Mouse (Mus musculus): Measurements from ENCODE around the gene Epgn. TPM values are rescaled to one million over a fixed set of nuclear protein-coding genes. Genes with fewer than 3 reads are reported as not detected.

Gene Epgn
- 0.18 and 0.39 TPM in 2 replicates for polyA plus RNA-seq (2016; fragmentation: Nextera tagmentation; extraction: Ambion mirVana)

GRCm38 (mm10) chr5:91027164-91027563 is at the start of gene Epgn:
TSS of gene Epgn (plus strand) at chr5:91027464.
- Histone ChIP-seq H3K4me1 (no peaks in the 10 kb centered on the region), H3K4me2 (replicated peaks) (no peak within 1 kb of the TSS), H3K27me3 (no peaks in the 10 kb centered on the region), H3K4me3 (no peak within 1 kb of the TSS), H3K36me3 (no peaks in the 10 kb centered on the region), H3K27ac (no peak within 1 kb of the TSS), H3K9ac (no peak within 1 kb of the TSS), H3K9me3 (no peaks in the 10 kb centered on the region)
- ATAC-seq (ENCODE audit: insufficient number of reproducible peaks, insufficient read depth, low FRiP score, low TSS enrichment), result no peak
- WGBS, result 83% methylated on average over 6 of the region's 6 CpGs

GRCm38 (mm10) chr5:90980297-90980696 is 47.0 kb upstream of the Epgn start:
- Histone ChIP-seq H3K27ac (no peak overlapping the region), H3K9me3 (no peaks in the 10 kb centered on the region), H3K4me1 (no peaks in the 10 kb centered on the region), H3K9ac (no peak overlapping the region), H3K4me2 (replicated peaks) (no peak overlapping the region), H3K4me3 (no peak overlapping the region), H3K27me3 (no peaks in the 10 kb centered on the region), H3K36me3 (no peaks in the 10 kb centered on the region)
- ATAC-seq (ENCODE audit: insufficient number of reproducible peaks, insufficient read depth, low FRiP score, low TSS enrichment), result no peak
- WGBS, result 87% methylated on average over 7 of the region's 7 CpGs

GRCm38 (mm10) chr5:90987605-90988004 is 39.7 kb upstream of the Epgn start:
- Histone ChIP-seq H3K4me1 (no peaks in the 10 kb centered on the region), H3K9me3 (no peaks in the 10 kb centered on the region), H3K4me2 (replicated peaks) (no peak overlapping the region), H3K4me3 (no peak overlapping the region), H3K9ac (no peak overlapping the region), H3K27ac (no peak overlapping the region), H3K27me3 (no peaks in the 10 kb centered on the region), H3K36me3 (no peaks in the 10 kb centered on the region)
- ATAC-seq (ENCODE audit: insufficient number of reproducible peaks, insufficient read depth, low FRiP score, low TSS enrichment), result peak; percentile 77
- 79% methylated on average over 5 of the region's 5 CpGs for WGBS

GRCm38 (mm10) chr5:90988149-90988548 is 39.1 kb upstream of the Epgn start:
- no peak overlapping the region for H3K4me2 ChIP-seq (replicated peaks)
- no peak overlapping the region for H3K4me3 ChIP-seq
- H3K27me3 ChIP-seq, result no peaks in the 10 kb centered on the region
- H3K9ac ChIP-seq, result no peak overlapping the region
- no peaks in the 10 kb centered on the region for H3K9me3 ChIP-seq
- no peaks in the 10 kb centered on the region for H3K36me3 ChIP-seq
- no peak for ATAC-seq (ENCODE audit: insufficient number of reproducible peaks, insufficient read depth, low FRiP score, low TSS enrichment)
- H3K4me1 ChIP-seq, result no peaks in the 10 kb centered on the region
- 75% methylated on average over 3 of the region's 3 CpGs for WGBS
- H3K27ac ChIP-seq, result no peak overlapping the region

- no peak overlapping the region for H3K4me3 ChIP-seq
- no peaks in the 10 kb centered on the region for H3K27me3 ChIP-seq
- no peak for ATAC-seq (ENCODE audit: insufficient number of reproducible peaks, insufficient read depth, low FRiP score, low TSS enrichment)
- H3K9me3 ChIP-seq, result no peaks in the 10 kb centered on the region
- 87% methylated on average over 4 of the region's 4 CpGs for WGBS
- no peak overlapping the region for H3K4me2 ChIP-seq (replicated peaks)
- no peaks in the 10 kb centered on the region for H3K36me3 ChIP-seq
- H3K4me1 ChIP-seq, result no peaks in the 10 kb centered on the region
- no peak overlapping the region for H3K9ac ChIP-seq
- H3K27ac ChIP-seq, result no peak overlapping the region
These were observed 38.7 kb upstream of the Epgn start for GRCm38 (mm10) chr5:90988592-90988991.

- ATAC-seq (ENCODE audit: insufficient number of reproducible peaks, insufficient read depth, low FRiP score, low TSS enrichment), result no peak
- Histone ChIP-seq H3K4me2 (replicated peaks) (no peak overlapping the region), H3K36me3 (0 out of 2 replicates have a peak, but pooled peaks cover 3% of the 10 kb centered on the region), H3K27ac (no peak overlapping the region), H3K4me1 (no peaks in the 10 kb centered on the region), H3K9ac (no peak overlapping the region), H3K27me3 (no peaks in the 10 kb centered on the region), H3K4me3 (no peak overlapping the region), H3K9me3 (no peaks in the 10 kb centered on the region)
- WGBS, result 91% methylated on average over 8 of the region's 8 CpGs
These were observed 27.3 kb upstream of the Epgn start for GRCm38 (mm10) chr5:90999942-91000341.

GRCm38 (mm10) chr5:91015216-91015615 is 12.0 kb upstream of the Epgn start:
- Histone ChIP-seq H3K27me3 (no peaks in the 10 kb centered on the region), H3K9me3 (no peaks in the 10 kb centered on the region), H3K9ac (no peak overlapping the region), H3K36me3 (no peaks in the 10 kb centered on the region), H3K27ac (no peak overlapping the region), H3K4me2 (replicated peaks) (no peak overlapping the region), H3K4me3 (no peak overlapping the region), H3K4me1 (no peaks in the 10 kb centered on the region)
- 82% methylated on average over 10 of the region's 10 CpGs for WGBS
- no peak for ATAC-seq (ENCODE audit: insufficient number of reproducible peaks, insufficient read depth, low FRiP score, low TSS enrichment)

- Histone ChIP-seq H3K4me1 (no peaks in the 10 kb centered on the region), H3K9me3 (no peaks in the 10 kb centered on the region), H3K4me2 (replicated peaks) (no peak overlapping the region), H3K9ac (no peak overlapping the region), H3K27ac (no peak overlapping the region), H3K36me3 (no peaks in the 10 kb centered on the region), H3K4me3 (no peak overlapping the region), H3K27me3 (no peaks in the 10 kb centered on the region)
- WGBS, result 90% methylated on average over 8 of the region's 8 CpGs
- no peak for ATAC-seq (ENCODE audit: insufficient number of reproducible peaks, insufficient read depth, low FRiP score, low TSS enrichment)
These were observed 4.2 kb upstream of the Epgn start for GRCm38 (mm10) chr5:91023114-91023513.

GRCm38 (mm10) chr5:91027840-91028239 is 576 bp downstream of the Epgn start:
- H3K4me1 ChIP-seq, result no peaks in the 10 kb centered on the region

GRCm38 (mm10) chr5:91030629-91031028 is 3.4 kb downstream of the Epgn start:
- Histone ChIP-seq H3K4me2 (replicated peaks) (no peak overlapping the region), H3K4me3 (no peak overlapping the region), H3K4me1 (no peaks in the 10 kb centered on the region), H3K9me3 (no peaks in the 10 kb centered on the region), H3K36me3 (no peaks in the 10 kb centered on the region), H3K27ac (no peak overlapping the region), H3K27me3 (no peaks in the 10 kb centered on the region), H3K9ac (no peak overlapping the region)
- no peak for ATAC-seq (ENCODE audit: insufficient number of reproducible peaks, insufficient read depth, low FRiP score, low TSS enrichment)
- WGBS, result 82% methylated on average over 2 of the region's 2 CpGs

More at GRCm38 (mm10) chr5:91027840-91028239, 576 bp downstream of the Epgn start:
- WGBS, result 57% methylated on average over 1 of the region's 1 CpGs
- Histone ChIP-seq H3K27me3 (no peaks in the 10 kb centered on the region), H3K9ac (no peak overlapping the region), H3K9me3 (no peaks in the 10 kb centered on the region), H3K36me3 (no peaks in the 10 kb centered on the region), H3K4me3 (no peak overlapping the region), H3K4me2 (replicated peaks) (no peak overlapping the region), H3K27ac (no peak overlapping the region)
- no peak for ATAC-seq (ENCODE audit: insufficient number of reproducible peaks, insufficient read depth, low FRiP score, low TSS enrichment)

GRCm38 (mm10) chr5:91035341-91035740 is 8.1 kb downstream of the Epgn start:
- H3K4me2 ChIP-seq (replicated peaks), result no peak overlapping the region
- 77% methylated on average over 2 of the region's 2 CpGs for WGBS
- no peak for ATAC-seq (ENCODE audit: insufficient number of reproducible peaks, insufficient read depth, low FRiP score, low TSS enrichment)
- no peaks in the 10 kb centered on the region for H3K36me3 ChIP-seq
- no peak overlapping the region for H3K27ac ChIP-seq
- no peak overlapping the region for H3K4me3 ChIP-seq
- H3K27me3 ChIP-seq, result no peaks in the 10 kb centered on the region
- no peaks in the 10 kb centered on the region for H3K9me3 ChIP-seq
- no peaks in the 10 kb centered on the region for H3K4me1 ChIP-seq
- H3K9ac ChIP-seq, result no peak overlapping the region

GRCm38 (mm10) chr5:91036628-91037027 is 9.4 kb downstream of the Epgn start:
- H3K4me2 ChIP-seq (replicated peaks), result no peak overlapping the region
- ATAC-seq (ENCODE audit: insufficient number of reproducible peaks, insufficient read depth, low FRiP score, low TSS enrichment), result no peak
- no peaks in the 10 kb centered on the region for H3K9me3 ChIP-seq
- H3K36me3 ChIP-seq, result no peaks in the 10 kb centered on the region
- whole genome bisulfite sequencing, result 83% methylated on average over 4 of the region's 4 CpGs
- no peak overlapping the region for H3K27ac ChIP-seq
- no peak overlapping the region for H3K4me3 ChIP-seq
- no peaks in the 10 kb centered on the region for H3K27me3 ChIP-seq
- H3K4me1 ChIP-seq, result no peaks in the 10 kb centered on the region
- H3K9ac ChIP-seq, result no peak overlapping the region

GRCm38 (mm10) chr5:91037756-91038155 is 10.5 kb downstream of the Epgn start:
- no peak for ATAC-seq (ENCODE audit: insufficient number of reproducible peaks, insufficient read depth, low FRiP score, low TSS enrichment)
- 71% methylated on average over 2 of the region's 2 CpGs for WGBS

More at GRCm38 (mm10) chr5:91037756-91038155, 10.5 kb downstream of the Epgn start:
- Histone ChIP-seq H3K4me1 (no peaks in the 10 kb centered on the region), H3K27me3 (no peaks in the 10 kb centered on the region), H3K4me2 (replicated peaks) (no peak overlapping the region), H3K36me3 (no peaks in the 10 kb centered on the region), H3K9ac (no peak overlapping the region), H3K9me3 (no peaks in the 10 kb centered on the region), H3K4me3 (no peak overlapping the region), H3K27ac (no peak overlapping the region)
